Mouse (Mus musculus) hindbrain, embryonic 12.5 days (tissue): ENCODE data around the gene Rasal2. TPM values are rescaled to one million over a fixed set of nuclear protein-coding genes. Genes with fewer than 3 reads are reported as not detected.
A peak's percentile ranks its signal among the peaks of the same experiment; 100 is the strongest.
"Not testable (repeated sequence)": the region's sequence is repeated elsewhere in the genome, so short reads cannot be mapped to it uniquely, and the experiment has no call there.

Experiments
- ATAC-seq: fragments of 200-750 bp; cut with Nextera tagmentation; 2 replicates; pipeline ENCODE4 v1.8.0; 2017; ENCODE audit warnings: moderate TSS enrichment; ENCODE audit not compliant: low FRiP score
- H3K27ac ChIP-seq: fragments of 300-500 bp; sonication (generic); 2 replicates; pipeline ENCODE4 v1.5.1; 2016; ENCODE audit warnings: mild to moderate bottlenecking
- H3K27me3 ChIP-seq: fragments of 300-500 bp; sonication (generic); 2 replicates; pipeline ENCODE4 v1.6.1; 2016; ENCODE audit warnings: mild to moderate bottlenecking
- H3K36me3 ChIP-seq: fragments of 300-500 bp; sonication (generic); 2 replicates; pipeline ENCODE4 v1.6.1; 2016; ENCODE audit warnings: mild to moderate bottlenecking
- H3K4me1 ChIP-seq: fragments of 300-500 bp; sonication (generic); 2 replicates; pipeline ENCODE4 v1.6.1; 2016
- H3K4me2 ChIP-seq: fragments of 300-500 bp; sonication (generic); replicated peaks from 2 replicates; pipeline ENCODE4 v1.6.1; 2016; ENCODE audit warnings: mild to moderate bottlenecking
- H3K4me3 ChIP-seq: fragments of 300-500 bp; sonication (generic); 2 replicates; pipeline ENCODE4 v1.5.1; 2016; ENCODE audit warnings: mild to moderate bottlenecking
- H3K9ac ChIP-seq: fragments of 300-500 bp; sonication (generic); 2 replicates; pipeline ENCODE4 v1.6.1; 2016; ENCODE audit warnings: mild to moderate bottlenecking, moderate library complexity
- H3K9me3 ChIP-seq: fragments of 300-500 bp; sonication (generic); replicated peaks from 2 replicates; pipeline ENCODE4 v1.6.1; 2016; ENCODE audit warnings: mild to moderate bottlenecking
- WGBS: fragments of 180-500 bp; shearing (Covaris S2); methylation state at CpG from one replicate; pipeline ENCODE4 v1.1.7; 2016; 5-methylcytosine and 5-hydroxymethylcytosine counted together
- polyA plus RNA-seq: library from polyadenylated mRNA; unstranded; fragments of >200 nt; fragmentation: Nextera tagmentation; extraction: Ambion mirVana; gene quantifications from 2 replicates; pipeline ENCODE4 v1.2.1, GENCODE M21; 2016

Gene Rasal2
- polyA plus RNA-seq, 1 experiment from 2014 or later = 36.1 TPM

DNA sequence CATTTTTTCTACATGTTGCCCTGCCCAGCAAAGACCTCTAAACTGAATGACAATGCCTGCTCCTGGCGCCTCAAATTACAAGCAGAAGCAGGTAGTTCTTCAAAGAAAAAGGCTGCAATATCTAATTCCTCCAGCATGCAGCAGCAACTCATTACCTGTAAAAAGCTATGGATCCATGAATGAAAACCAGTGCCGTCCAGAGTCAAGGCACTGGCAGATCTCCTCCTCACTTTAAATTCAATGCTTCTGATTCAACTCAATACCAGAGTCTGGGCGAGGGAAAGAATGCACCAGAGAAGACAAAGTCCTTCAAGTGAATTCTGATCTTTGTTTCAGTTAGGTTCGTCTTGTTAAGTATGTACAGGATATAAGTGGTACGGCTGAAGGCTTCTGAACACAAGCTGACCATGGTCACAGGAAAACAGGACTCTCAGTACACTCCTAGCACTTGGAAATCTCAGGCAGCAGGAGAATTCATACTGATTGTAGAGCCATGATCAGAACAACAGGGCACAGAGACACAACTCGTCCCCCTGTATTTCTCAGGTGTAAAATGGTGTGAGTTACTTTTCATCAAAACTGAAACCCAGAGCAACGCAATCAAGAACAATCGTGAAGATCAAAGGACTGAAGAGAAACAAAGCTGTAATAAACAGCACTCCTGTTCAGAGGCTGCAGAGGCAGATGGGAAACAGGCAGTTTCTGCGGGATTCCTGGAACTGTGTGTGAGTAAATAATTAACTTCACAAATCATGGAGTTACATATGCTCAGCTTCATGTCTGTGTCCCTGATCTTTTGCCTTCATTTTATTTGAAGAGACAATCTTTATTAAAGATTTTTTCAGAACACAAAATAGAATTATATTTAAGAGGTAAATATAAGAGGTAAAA lies 158.6 kb downstream of the Rasal2 start:
- Histone ChIP-seq H3K36me3 (no peaks in the 10 kb centered on the region), H3K9me3 (no peaks in the 10 kb centered on the region), H3K9ac (no peak overlapping the region), H3K27ac (no peak overlapping the region), H3K4me2 (no peak overlapping the region), H3K4me3 (no peak overlapping the region), H3K4me1 (peaks cover 3% of the 10 kb centered on the region; the same call in 1 of the 2 replicates), H3K27me3 (no peaks in the 10 kb centered on the region)
- no peak for ATAC-seq
- 70% methylated on average over 9 of the region's 9 CpGs for WGBS

DNA sequence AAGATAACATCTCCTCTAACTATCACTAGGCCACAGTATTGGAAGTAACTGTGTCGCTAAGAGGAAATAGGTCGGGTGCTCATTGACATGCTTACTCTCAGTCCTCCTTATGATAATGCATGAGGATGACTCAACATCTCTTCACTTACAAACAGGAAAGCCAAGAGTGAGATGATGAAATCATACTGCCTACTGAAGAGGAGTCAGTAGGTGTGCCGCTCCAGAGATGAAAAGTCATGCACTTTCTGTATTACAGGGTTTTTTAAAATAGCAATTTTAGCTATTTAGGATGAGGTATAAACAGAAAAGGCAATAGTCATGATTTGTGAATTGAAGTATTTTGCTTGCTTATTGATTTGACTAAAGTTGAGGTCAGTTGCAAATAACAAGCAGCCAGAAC lies 164.3 kb downstream of the Rasal2 start:
- Histone ChIP-seq H3K4me2 (no peak overlapping the region), H3K9ac (no peak overlapping the region), H3K4me3 (no peak overlapping the region), H3K27ac (no peak overlapping the region), H3K36me3 (no peaks in the 10 kb centered on the region), H3K9me3 (no peaks in the 10 kb centered on the region), H3K4me1 (peaks cover 10% of the 10 kb centered on the region), H3K27me3 (no peaks in the 10 kb centered on the region)
- 89% methylated on average over 3 of the region's 3 CpGs for WGBS
- no peak for ATAC-seq

DNA sequence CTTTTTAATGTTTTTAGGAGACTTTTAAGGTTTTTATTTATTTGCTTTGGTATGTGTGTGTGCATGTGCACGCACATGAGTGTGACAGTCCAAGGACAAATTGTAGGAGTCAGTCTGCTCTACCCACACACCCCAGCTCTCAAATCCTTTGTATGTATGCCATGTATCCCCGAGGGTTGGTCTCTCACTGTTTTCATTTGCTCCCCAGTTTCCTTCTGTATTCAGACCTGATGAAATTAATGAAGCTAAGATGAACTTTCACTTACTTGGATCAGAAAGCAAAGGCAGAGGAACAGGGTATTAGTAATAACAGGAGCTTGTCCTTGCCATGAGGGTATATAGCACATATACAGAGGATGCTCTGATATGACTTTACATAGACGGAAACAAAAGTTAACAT lies 165.1 kb downstream of the Rasal2 start:
- Histone ChIP-seq H3K4me3 (no peak overlapping the region), H3K4me1 (peaks cover 10% of the 10 kb centered on the region), H3K36me3 (no peaks in the 10 kb centered on the region), H3K27ac (no peak overlapping the region), H3K4me2 (no peak overlapping the region), H3K27me3 (no peaks in the 10 kb centered on the region), H3K9me3 (no peaks in the 10 kb centered on the region), H3K9ac (no peak overlapping the region)
- 79% methylated on average over 3 of the region's 3 CpGs for WGBS
- no peak for ATAC-seq

DNA sequence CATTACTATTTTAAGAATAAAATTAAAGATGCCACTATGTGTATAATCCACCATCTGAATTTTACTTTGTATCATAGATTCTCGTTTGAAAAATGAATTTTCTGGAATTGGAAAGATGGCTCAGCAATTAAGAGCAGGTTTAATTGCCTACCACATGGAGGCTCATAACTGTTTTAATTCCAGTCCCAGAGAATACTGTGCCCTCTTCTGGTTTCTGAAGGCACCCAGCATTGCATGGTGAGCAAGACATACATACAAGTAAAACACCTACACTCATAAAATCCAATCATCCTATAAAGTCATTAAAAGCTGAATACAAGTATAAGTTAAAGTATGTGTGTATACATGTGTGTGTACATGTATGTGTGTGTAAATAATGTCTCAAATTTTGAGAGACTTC lies 165.6 kb downstream of the Rasal2 start:
- Histone ChIP-seq H3K9ac (no peak overlapping the region), H3K27me3 (no peaks in the 10 kb centered on the region), H3K36me3 (no peaks in the 10 kb centered on the region), H3K9me3 (no peaks in the 10 kb centered on the region), H3K4me2 (no peak overlapping the region), H3K4me1 (peaks cover 10% of the 10 kb centered on the region), H3K4me3 (no peak overlapping the region), H3K27ac (no peak overlapping the region)
- no peak for ATAC-seq
- WGBS = 76% methylated on average over 1 of the region's 1 CpGs

DNA sequence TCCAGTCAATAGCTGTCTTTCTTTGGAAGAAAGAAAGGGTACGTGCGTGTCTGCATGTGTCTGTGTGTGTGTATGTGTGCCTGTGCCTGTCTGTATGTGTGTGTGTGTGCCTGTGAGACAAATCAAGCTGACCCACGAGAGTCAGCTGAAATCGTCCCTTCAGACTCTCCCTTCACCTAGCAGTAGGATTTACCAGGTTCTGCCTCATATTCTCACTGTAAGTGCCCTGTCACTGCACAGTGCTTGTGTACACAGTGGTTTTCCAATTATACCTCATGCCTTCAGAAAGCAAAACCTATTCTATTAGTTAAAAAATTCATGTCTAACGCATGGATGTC lies 168.0 kb downstream of the Rasal2 start:
- Histone ChIP-seq H3K9ac (peak overlapping the region; percentile 62), H3K27me3 (no peaks in the 10 kb centered on the region), H3K9me3 (no peaks in the 10 kb centered on the region), H3K4me3 (peak overlapping the region; percentile 31), H3K27ac (peak overlapping the region; percentile 86), H3K4me1 (peaks cover 10% of the 10 kb centered on the region), H3K4me2 (peak overlapping the region; percentile 49), H3K36me3 (no peaks in the 10 kb centered on the region)
- ATAC-seq = peak; percentile 83
- WGBS = 21% methylated on average over 5 of the region's 5 CpGs

DNA sequence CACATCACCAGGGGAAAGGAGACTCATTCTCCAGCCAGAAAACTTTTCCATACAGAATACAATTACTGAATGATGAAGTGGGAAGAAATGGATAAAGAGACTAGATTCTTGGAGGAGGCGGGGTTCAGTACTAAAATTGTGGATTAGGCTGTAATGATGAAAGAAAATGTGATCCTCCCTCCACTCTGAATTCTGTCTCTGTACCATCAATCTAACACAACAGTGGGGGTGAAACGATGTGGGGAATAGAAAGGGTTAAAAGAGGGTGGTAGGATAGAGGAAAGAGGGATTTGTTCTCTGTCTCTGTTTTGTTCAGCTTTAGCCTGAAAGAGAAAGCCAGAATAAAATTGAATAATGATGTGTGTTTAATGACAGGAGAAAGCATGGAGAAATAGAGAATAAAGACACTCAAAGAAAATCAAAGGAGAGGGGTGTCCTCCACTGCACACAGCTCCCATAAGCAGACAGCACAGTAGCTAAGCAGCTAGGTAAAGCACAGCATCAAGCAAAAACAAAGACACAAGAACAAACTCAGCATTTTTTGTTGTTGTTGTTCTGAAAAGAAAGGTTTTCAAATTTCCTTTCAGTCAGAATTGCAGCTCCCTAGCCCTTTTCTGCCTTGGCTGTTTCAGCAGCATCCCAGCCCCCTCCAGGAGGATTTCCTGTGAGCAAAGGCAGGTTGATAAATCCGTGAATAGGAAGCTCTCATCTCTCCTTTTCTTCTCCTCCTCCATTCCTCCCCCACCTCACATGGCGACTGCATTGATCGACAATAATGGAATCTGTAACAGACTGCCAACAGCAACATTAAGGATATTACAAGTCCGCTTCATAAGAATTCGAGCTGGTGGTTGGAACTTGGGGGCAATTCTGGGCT lies 168.6 kb downstream of the Rasal2 start:
- peak overlapping the region; percentile 49 for H3K4me2 ChIP-seq
- H3K27ac ChIP-seq = peak overlapping the region; percentile 86
- H3K4me1 ChIP-seq = peaks cover 10% of the 10 kb centered on the region
- 25% methylated on average over 7 of the region's 7 CpGs for WGBS
- peak; percentile 78 for ATAC-seq
- H3K4me3 ChIP-seq = peak overlapping the region; percentile 31
- no peaks in the 10 kb centered on the region for H3K36me3 ChIP-seq
- H3K9me3 ChIP-seq = no peaks in the 10 kb centered on the region
- H3K27me3 ChIP-seq = no peaks in the 10 kb centered on the region
- peak overlapping the region; percentile 62 for H3K9ac ChIP-seq

DNA sequence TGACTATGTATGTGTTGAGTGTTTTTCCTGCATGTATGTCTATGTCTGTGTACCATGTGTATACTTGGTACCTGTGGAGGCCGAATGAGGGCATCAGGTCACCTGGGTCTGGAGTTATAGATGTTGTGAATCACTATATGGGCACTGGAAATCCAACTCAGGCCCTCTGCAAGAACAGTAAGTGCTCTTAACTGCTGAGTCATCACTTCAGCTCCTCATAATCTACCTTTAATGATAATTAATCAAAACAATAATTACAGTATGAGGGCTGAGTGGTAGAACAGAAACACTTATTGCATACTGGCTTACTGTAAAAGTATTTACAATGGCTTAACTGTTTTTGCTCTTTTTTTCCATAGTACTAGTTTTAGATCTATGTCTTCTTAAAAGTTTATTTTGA lies 172.7 kb downstream of the Rasal2 start:
- WGBS = 92% methylated on average over 1 of the region's 1 CpGs
- H3K4me2 ChIP-seq = no peak overlapping the region
- ATAC-seq = no peak
- no peaks in the 10 kb centered on the region for H3K27me3 ChIP-seq
- no peaks in the 10 kb centered on the region for H3K9me3 ChIP-seq
- no peak overlapping the region for H3K9ac ChIP-seq
- H3K4me1 ChIP-seq = peaks cover 10% of the 10 kb centered on the region
- no peak overlapping the region for H3K27ac ChIP-seq
- H3K36me3 ChIP-seq = no peaks in the 10 kb centered on the region
- no peak overlapping the region for H3K4me3 ChIP-seq

DNA sequence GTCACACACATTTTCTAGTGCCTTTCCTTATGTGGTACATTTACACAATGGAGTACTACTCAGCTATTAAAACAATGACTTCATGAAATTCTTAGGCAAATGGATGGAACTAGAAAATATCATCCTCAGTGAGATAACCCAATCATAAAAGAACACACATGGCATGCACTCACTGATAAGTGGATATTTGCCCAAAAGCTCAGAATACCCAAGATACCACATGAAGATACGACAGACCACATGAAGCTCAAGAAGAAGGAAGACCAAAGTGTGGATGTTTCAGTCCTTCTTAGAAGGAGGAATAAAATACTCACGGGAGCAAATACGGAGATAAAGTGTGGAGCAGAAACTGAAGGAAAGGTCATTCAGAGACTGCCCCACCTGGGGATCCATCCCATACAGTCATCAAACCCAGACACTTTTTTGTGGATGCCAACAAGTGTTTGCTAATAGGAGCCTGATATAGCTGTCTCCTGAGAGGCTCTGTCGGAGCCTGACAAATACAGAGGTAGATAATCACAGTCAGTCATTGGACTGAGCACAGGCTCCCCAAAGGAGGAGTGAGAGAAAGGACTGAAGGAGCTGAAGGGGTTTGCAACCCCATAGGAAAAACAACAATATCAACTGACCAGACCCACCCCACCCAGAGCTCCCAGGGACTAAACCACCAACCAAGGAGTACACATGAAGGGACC lies 175.6 kb downstream of the Rasal2 start:
- not testable (repeated sequence) for H3K27ac ChIP-seq, H3K4me1 ChIP-seq, H3K4me3 ChIP-seq, ATAC-seq, H3K9me3 ChIP-seq, H3K27me3 ChIP-seq, H3K4me2 ChIP-seq, H3K36me3 ChIP-seq, H3K9ac ChIP-seq
- 98% methylated on average over 4 of the region's 4 CpGs for WGBS

DNA sequence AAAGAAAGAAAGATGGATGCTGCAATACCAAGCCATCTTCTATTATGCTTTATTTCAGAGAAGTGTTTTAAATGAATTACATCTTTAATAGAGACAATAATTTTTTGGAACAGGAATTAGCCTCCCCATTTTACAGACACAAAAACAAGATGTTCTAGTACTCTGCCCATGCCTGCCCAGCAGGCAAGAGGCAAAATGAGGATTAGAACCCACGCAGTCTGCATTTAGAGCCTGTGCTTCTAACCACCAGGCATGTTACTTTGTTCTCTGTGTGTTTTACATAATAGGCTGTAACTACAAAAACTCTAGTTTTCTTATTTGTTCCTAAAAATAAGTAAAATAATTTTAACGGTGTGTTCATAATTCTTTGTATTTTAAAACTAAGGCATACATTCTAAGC lies 178.9 kb downstream of the Rasal2 start:
- Histone ChIP-seq H3K9ac (no peak overlapping the region), H3K36me3 (no peaks in the 10 kb centered on the region), H3K4me2 (no peak overlapping the region), H3K4me3 (no peak overlapping the region), H3K27me3 (no peaks in the 10 kb centered on the region), H3K9me3 (no peaks in the 10 kb centered on the region), H3K27ac (no peak overlapping the region), H3K4me1 (peaks cover 9% of the 10 kb centered on the region)
- 93% methylated on average over 2 of the region's 2 CpGs for WGBS
- ATAC-seq = no peak

DNA sequence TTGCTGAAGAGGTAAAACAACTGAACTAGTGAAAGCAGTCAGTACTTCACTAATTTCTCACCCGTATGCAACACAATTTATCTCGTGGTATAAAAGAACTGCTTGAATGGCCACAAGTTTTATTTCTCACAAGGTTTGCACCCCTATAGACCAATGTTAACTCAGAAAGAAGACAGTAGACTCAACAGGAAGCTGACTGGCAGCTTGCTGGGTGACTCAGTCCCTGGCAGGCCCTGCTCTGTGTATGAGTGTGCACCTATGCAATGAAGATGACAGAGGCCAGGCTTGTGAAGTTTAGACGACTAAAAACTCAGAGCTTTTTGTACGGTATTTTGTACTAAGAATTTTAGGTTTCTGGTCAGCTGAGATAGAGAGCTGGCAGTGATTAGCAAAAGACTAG lies 180.0 kb downstream of the Rasal2 start:
- no peaks in the 10 kb centered on the region for H3K27me3 ChIP-seq
- ATAC-seq = no peak
- H3K27ac ChIP-seq = no peak overlapping the region
- no peaks in the 10 kb centered on the region for H3K9me3 ChIP-seq
- peaks cover 9% of the 10 kb centered on the region for H3K4me1 ChIP-seq
- H3K36me3 ChIP-seq = no peaks in the 10 kb centered on the region
- H3K4me2 ChIP-seq = no peak overlapping the region
- 72% methylated on average over 4 of the region's 4 CpGs for WGBS
- H3K4me3 ChIP-seq = no peak overlapping the region
- H3K9ac ChIP-seq = no peak overlapping the region

DNA sequence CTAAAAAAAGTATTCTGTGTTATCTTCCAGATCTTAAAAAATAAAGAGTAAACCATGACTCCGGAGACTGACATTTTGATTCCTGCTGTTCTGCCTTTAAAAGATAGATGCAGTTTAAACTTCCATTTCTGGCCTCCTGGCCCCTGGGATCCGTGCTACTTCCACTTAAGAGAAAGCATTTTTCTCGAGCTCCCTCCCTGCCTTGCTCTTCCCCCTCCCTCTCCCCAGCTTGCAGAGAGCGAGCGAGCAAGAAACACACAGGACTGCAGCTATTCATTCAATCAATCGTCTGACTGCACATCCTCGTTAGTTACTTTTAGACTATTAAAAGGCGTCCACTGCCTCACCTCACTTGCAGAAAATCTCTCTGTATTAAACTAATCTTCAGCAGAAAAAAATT lies 181.4 kb downstream of the Rasal2 start:
- Histone ChIP-seq H3K27me3 (no peaks in the 10 kb centered on the region), H3K9me3 (no peaks in the 10 kb centered on the region), H3K36me3 (no peaks in the 10 kb centered on the region), H3K4me3 (no peak overlapping the region), H3K9ac (no peak overlapping the region), H3K4me2 (peak overlapping the region; percentile 21), H3K4me1 (peaks cover 9% of the 10 kb centered on the region), H3K27ac (peak overlapping the region; percentile 57; the same call in 1 of the 2 replicates)
- WGBS = 13% methylated on average over 8 of the region's 8 CpGs
- ATAC-seq = no peak

DNA sequence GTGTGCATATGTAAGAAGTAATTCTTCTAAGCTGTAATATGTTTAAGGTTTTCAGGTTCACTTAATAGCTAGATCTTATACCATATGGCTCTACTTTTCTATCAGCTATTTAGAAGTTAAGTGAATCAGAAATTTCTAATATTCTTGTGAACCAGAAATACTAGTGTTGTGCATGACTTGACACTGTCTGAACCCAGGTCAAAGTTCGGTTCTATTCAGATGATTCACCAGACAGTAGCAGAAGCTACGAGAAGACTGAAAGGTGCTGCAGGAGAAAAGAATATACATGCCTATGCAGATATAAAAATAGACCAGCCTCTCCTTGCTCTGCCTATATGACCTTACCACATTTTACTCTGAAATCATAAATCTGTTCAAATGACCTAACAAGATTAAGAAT lies 182.0 kb downstream of the Rasal2 start:
- WGBS = 61% methylated on average over 2 of the region's 2 CpGs

More for the DNA sequence above, 182.0 kb downstream of the Rasal2 start:
- H3K4me2 ChIP-seq = no peak overlapping the region
- ATAC-seq = no peak
- no peaks in the 10 kb centered on the region for H3K36me3 ChIP-seq
- no peaks in the 10 kb centered on the region for H3K27me3 ChIP-seq
- H3K27ac ChIP-seq = no peak overlapping the region
- no peaks in the 10 kb centered on the region for H3K9me3 ChIP-seq
- H3K4me3 ChIP-seq = no peak overlapping the region
- H3K4me1 ChIP-seq = peaks cover 9% of the 10 kb centered on the region
- H3K9ac ChIP-seq = no peak overlapping the region
